Mouse (Mus musculus) cortical plate, adult 2 months (tissue): ENCODE measurements at regions not wholly inside any gene's neighbourhood (a gene's known extent, or its start where the extent isn't known, plus 50 kb on each side); places are given as distances from the start of the nearest gene placed in this dataset.

Source experiments
- H3K27ac ChIP-seq: fragments of 200-500 bp; 2 replicates; pipeline ENCODE4 v1.5.1; 2012; ENCODE audit warnings: low read length, control low read depth, inconsistent platforms; ENCODE audit not compliant: insufficient read depth
- H3K4me1 ChIP-seq: fragments of 200-500 bp; 2 replicates; pipeline ENCODE4 v1.6.1; 2011; ENCODE audit warnings: low read length; ENCODE audit not compliant: control insufficient read depth, insufficient read depth
- H3K4me3 ChIP-seq: fragments of 200-500 bp; 2 replicates; pipeline ENCODE4 v1.5.1; 2011; ENCODE audit warnings: mild to moderate bottlenecking, low read length, control low read depth; ENCODE audit not compliant: insufficient read depth
- CTCF ChIP-seq: fragments of 200-500 bp; IDR thresholded peaks from 2 replicates; pipeline ENCODE4 v1.5.1; 2011; ENCODE audit warnings: mild to moderate bottlenecking, control low read depth, low read length; ENCODE audit not compliant: insufficient read depth; ENCODE audit errors: extremely low read depth
- POLR2A ChIP-seq: fragments of 200-500 bp; IDR thresholded peaks from 2 replicates; pipeline ENCODE4 v1.6.1; 2011; ENCODE audit warnings: mild to moderate bottlenecking, low read length, control low read depth; ENCODE audit not compliant: insufficient read depth; ENCODE audit errors: extremely low read depth

DNA sequence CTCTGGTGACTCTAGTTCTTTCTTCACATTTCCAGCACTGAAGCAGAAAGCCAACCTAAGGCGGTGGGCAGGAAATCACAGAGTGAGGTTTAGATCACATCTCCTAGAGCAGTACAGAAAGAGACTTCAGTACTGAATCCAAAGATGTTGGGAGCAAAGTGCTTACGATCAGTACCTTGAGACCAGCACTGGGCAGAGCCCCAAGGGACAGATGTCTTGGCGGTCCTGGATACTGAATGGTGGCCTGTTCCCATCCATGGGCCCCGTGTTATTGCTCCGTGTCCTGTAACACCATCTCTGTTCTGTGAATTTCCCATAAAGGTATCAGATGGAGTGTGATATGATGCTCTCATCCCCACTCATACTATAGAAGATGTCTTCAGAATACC is 353.5 kb upstream of the Nfe2l3 start:
- TF ChIP-seq POLR2A (no peak), CTCF (no peak)
- Histone ChIP-seq H3K4me3 (no peak overlapping the region), H3K27ac (no peak overlapping the region), H3K4me1 (no peaks in the 10 kb centered on the region)

DNA sequence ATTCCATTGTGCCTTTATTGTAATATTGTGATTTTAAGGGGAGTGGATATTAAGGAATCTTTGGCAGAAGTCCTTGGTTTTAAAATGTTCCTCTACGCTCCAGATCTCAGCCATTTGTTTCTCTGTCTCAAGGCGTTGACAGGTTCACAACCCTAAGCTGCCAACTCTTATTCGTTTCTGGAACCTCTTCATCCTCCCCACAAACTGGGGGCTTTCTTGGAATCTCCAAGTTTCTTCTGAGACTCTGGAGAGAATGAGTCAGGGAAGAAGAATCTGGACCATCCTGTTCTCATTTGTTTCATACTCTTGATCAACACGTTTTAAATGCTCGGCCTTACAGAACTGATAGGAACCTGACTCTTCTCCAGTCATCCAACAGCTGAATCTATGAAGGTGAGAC is 351.4 kb upstream of the Nfe2l3 start:
- Histone ChIP-seq H3K4me3 (no peak overlapping the region), H3K4me1 (no peaks in the 10 kb centered on the region), H3K27ac (no peak overlapping the region)
- TF ChIP-seq CTCF, result no peak

GRCm38 (mm10) chr6:51084656-51085055 is 347.8 kb upstream of the Nfe2l3 start:
- TF ChIP-seq CTCF, result no peak
- TF ChIP-seq POLR2A, result no peak
- no peak overlapping the region for H3K4me3 ChIP-seq
- H3K4me1 ChIP-seq, result no peaks in the 10 kb centered on the region
- no peak overlapping the region for H3K27ac ChIP-seq

DNA sequence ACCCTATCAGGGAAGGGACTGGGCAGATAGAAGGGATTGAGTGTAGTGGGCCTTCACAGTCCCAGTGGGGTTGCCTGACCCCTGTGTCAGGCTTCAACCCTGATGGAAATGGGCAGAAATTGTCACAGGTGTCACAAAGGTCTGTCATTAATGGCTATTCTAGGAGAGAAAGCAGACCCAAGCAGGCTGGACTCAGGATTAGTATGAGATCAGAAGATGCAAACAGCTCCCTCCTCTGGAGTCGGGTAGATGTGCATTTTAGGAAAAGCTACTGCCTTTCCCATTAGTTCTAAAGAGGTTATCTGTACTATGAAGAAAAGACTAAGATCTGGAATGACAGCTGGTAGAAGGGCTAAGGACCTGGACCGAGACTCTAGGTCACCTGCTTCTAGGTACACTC is 346.9 kb upstream of the Nfe2l3 start:
- H3K4me1 ChIP-seq, result no peaks in the 10 kb centered on the region
- H3K27ac ChIP-seq, result no peak overlapping the region
- H3K4me3 ChIP-seq, result no peak overlapping the region
- TF ChIP-seq CTCF (no peak), POLR2A (no peak)

- Histone ChIP-seq H3K4me3 (no peak overlapping the region), H3K27ac (no peak overlapping the region), H3K4me1 (no peaks in the 10 kb centered on the region)
- TF ChIP-seq CTCF, result no peak
- TF ChIP-seq POLR2A, result no peak
Observed at GRCm38 (mm10) chr6:51086347-51086746, 346.1 kb upstream of the Nfe2l3 start.

GRCm38 (mm10) chr6:51087806-51088205 is 344.7 kb upstream of the Nfe2l3 start:
- Histone ChIP-seq H3K4me1 (no peaks in the 10 kb centered on the region), H3K27ac (no peak overlapping the region), H3K4me3 (no peak overlapping the region)
- TF ChIP-seq POLR2A (no peak), CTCF (no peak)

DNA sequence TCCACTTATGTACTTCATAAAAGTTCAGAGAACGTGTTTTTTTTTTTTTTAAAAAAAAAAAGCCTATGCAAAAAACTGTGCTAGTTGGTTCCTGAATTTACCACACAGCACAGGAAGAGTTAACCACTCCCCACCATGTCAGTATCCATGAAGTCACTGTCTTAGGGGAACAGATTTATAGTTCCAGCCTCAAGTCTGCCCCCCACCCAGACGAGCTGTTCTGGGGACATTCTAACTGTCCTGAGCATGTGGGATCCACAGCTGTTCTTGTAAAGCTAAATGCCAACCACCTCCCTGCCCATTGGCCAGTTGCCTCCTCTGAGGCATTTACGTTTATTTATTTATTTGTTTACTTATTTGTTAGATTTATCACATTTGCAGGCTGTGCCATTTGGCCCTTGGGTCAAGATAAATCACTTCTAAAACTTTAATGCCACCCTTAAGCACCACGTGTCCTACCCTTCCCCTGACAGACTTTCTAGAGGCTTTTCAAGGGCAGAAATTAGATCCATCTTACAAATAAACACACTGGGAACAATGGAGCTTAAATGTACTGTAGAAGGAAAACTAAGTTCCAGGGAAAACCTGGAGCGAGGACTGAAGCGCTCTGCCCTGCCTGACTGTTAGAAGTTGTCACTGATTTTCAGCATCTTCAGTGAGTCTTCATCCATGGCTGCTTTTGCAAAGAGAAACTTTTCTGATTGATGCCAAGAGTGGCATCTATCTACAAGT is 343.7 kb upstream of the Nfe2l3 start:
- Histone ChIP-seq H3K4me3 (no peak overlapping the region), H3K27ac (no peak overlapping the region), H3K4me1 (no peaks in the 10 kb centered on the region)
- TF ChIP-seq CTCF, result no peak
- TF ChIP-seq POLR2A, result no peak

DNA sequence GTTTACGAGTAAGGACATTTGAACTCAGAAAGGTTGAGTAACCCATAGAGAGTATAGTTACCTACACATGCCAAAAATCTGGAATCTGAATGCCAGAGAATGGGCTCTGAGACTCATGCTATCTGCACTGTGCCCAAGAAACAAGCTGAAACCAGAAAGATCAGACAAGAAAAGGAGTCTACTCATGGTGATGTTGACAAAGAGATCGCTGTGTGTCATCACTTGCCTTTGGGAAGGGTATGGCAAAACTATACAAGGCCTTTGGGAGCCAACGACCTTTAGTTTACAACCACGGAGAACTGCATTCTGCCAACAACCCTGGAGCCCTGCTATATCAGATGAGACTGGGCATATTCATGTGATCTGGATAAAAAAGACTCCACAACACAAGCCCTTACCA is 339.3 kb upstream of the Nfe2l3 start:
- H3K4me1 ChIP-seq, result no peaks in the 10 kb centered on the region; the same call in 1 of the 2 replicates
- TF ChIP-seq CTCF, result no peak
- TF ChIP-seq POLR2A, result no peak

GRCm38 (mm10) chr6:51094304-51094703 is 338.2 kb upstream of the Nfe2l3 start:
- TF ChIP-seq POLR2A (no peak), CTCF (no peak)
- Histone ChIP-seq H3K27ac (no peak overlapping the region), H3K4me1 (no peaks in the 10 kb centered on the region; the same call in 1 of the 2 replicates), H3K4me3 (no peak overlapping the region)

More for the DNA sequence above, 339.3 kb upstream of the Nfe2l3 start:
- H3K4me3 ChIP-seq, result no peak overlapping the region
- H3K27ac ChIP-seq, result no peak overlapping the region

GRCm38 (mm10) chr6:51097488-51097887 is 335.0 kb upstream of the Nfe2l3 start:
- no peak overlapping the region for H3K27ac ChIP-seq
- TF ChIP-seq CTCF (no peak), POLR2A (no peak)
- no peaks in the 10 kb centered on the region; the same call in 1 of the 2 replicates for H3K4me1 ChIP-seq
- no peak overlapping the region for H3K4me3 ChIP-seq
